Mouse (Mus musculus) CH12.LX (cell line): ENCODE measurements around the gene Lyl1. TPM values are rescaled to one million over a fixed set of nuclear protein-coding genes. Genes with fewer than 3 reads are reported as not detected.

Experiments
- DNase-seq: peaks from one replicate; pipeline ENCODE4 v3.0.0-alpha.2; 2013; ENCODE audit errors: extremely low read depth
- H3K27ac ChIP-seq: 2 replicates; pipeline ENCODE4 v1.5.1; 2012; ENCODE audit warnings: low read depth, mild to moderate bottlenecking, control low read depth, moderate library complexity; ENCODE audit not compliant: insufficient read depth
- H3K27me3 ChIP-seq: replicated peaks from 2 replicates; pipeline ENCODE3; 2012; ENCODE audit warnings: inconsistent platforms
- H3K36me3 ChIP-seq, 2 experiments: replicated peaks in 1 of 2; 2 replicates each; pipeline versions ENCODE3 to v1.6.1; 2012; ENCODE audit warnings: inconsistent platforms in 1 of 2, low read length in 1 of 2, mild to moderate bottlenecking in 1 of 2, mixed read lengths in 1 of 2, moderate library complexity in 1 of 2; ENCODE audit not compliant: control insufficient read depth in 1 of 2, insufficient read depth in 1 of 2
- H3K4me1 ChIP-seq, 2 experiments: 2 replicates each; pipeline ENCODE4 v1.6.1; 2012; ENCODE audit warnings: inconsistent platforms in 1 of 2, moderate library complexity in 1 of 2; ENCODE audit not compliant: insufficient read depth in 2 of 2, control insufficient read depth in 1 of 2
- H3K4me2 ChIP-seq: 2 replicates; pipeline ENCODE4 v1.6.1; 2012; ENCODE audit warnings: low read depth, mild to moderate bottlenecking, control low read depth; ENCODE audit not compliant: poor library complexity, insufficient read depth, severe bottlenecking
- H3K4me3 ChIP-seq, 3 experiments: fragments of 150-350 bp in 1 of 3; sonication (generic) in 1 of 3; replicated peaks in 1 of 3; 2 replicates each; pipeline versions ENCODE3 to v1.5.1; 2011 to 2012; ENCODE audit warnings: low read depth in 2 of 3, low read length in 2 of 3, mild to moderate bottlenecking in 2 of 3, moderate library complexity in 2 of 3, control low read depth in 1 of 3, improper control_type of control experiment in 1 of 3, inconsistent platforms in 1 of 3, mixed read lengths in 1 of 3; ENCODE audit not compliant: poor library complexity in 1 of 3
- H3K79me2 ChIP-seq: replicated peaks from 2 replicates; pipeline ENCODE4 v1.6.1; 2012; ENCODE audit warnings: mild to moderate bottlenecking, moderate library complexity; ENCODE audit not compliant: control insufficient read depth, poor library complexity, insufficient read depth, severe bottlenecking; ENCODE audit errors: extremely low read depth
- H3K9ac ChIP-seq: 2 replicates; pipeline ENCODE4 v1.6.1; 2012; ENCODE audit warnings: low read depth, mild to moderate bottlenecking, control low read depth, moderate library complexity; ENCODE audit not compliant: insufficient read depth
- H3K9me3 ChIP-seq: replicated peaks from 2 replicates; pipeline ENCODE3; 2012; ENCODE audit warnings: low read length, inconsistent platforms, mixed read lengths
- CHD2 ChIP-seq: IDR thresholded peaks from 2 replicates; pipeline ENCODE4 v1.6.1; 2011; ENCODE audit warnings: low read length, improper control_type of control experiment
- EP300 ChIP-seq: IDR thresholded peaks from 2 replicates; pipeline ENCODE4 v1.6.1; 2011; ENCODE audit warnings: low read length, improper control_type of control experiment
- ETS1 ChIP-seq: conservative IDR thresholded peaks from 2 replicates; pipeline ENCODE4 v1.6.1; 2012; ENCODE audit warnings: low read depth, mild to moderate bottlenecking, inconsistent platforms, low read length, improper control_type of control experiment, moderate library complexity
- GABPA ChIP-seq: IDR thresholded peaks from 2 replicates; pipeline ENCODE4 v1.6.1; 2012; ENCODE audit warnings: low read depth, low read length, improper control_type of control experiment, inconsistent platforms; ENCODE audit not compliant: insufficient replicate concordance
- IRF4 ChIP-seq: IDR thresholded peaks from 2 replicates; pipeline ENCODE4 v1.6.1; 2014; ENCODE audit warnings: low read depth, mild to moderate bottlenecking, inconsistent platforms, low read length, improper control_type of control experiment
- JUND ChIP-seq: conservative IDR thresholded peaks from 2 replicates; pipeline ENCODE4 v1.6.1; 2011; ENCODE audit warnings: low read depth, low read length, improper control_type of control experiment
- KAT2A ChIP-seq: IDR thresholded peaks from 2 replicates; pipeline ENCODE4 v1.6.1; 2012; ENCODE audit warnings: low read length, improper control_type of control experiment, inconsistent platforms; ENCODE audit not compliant: insufficient replicate concordance
- MAFK ChIP-seq: IDR thresholded peaks from 2 replicates; pipeline ENCODE4 v1.6.1; 2011; ENCODE audit warnings: low read length, improper control_type of control experiment; ENCODE audit not compliant: insufficient replicate concordance
- MAX ChIP-seq: IDR thresholded peaks from 2 replicates; pipeline ENCODE4 v1.6.1; 2011; ENCODE audit warnings: low read length, improper control_type of control experiment
- MXI1 ChIP-seq: IDR thresholded peaks from 2 replicates; pipeline ENCODE4 v1.6.1; 2011; ENCODE audit warnings: mild to moderate bottlenecking, low read depth, low read length, improper control_type of control experiment
- NELFE ChIP-seq: IDR thresholded peaks from 2 replicates; pipeline ENCODE4 v1.6.1; 2011; ENCODE audit warnings: low read depth, low read length, improper control_type of control experiment
- POLR2A ChIP-seq: IDR thresholded peaks from 2 replicates; pipeline ENCODE4 v1.6.1; 2011; ENCODE audit warnings: low read depth, mild to moderate bottlenecking, improper control_type of control experiment, low read length
- POLR2AphosphoS2 ChIP-seq: IDR thresholded peaks from 2 replicates; pipeline ENCODE4 v1.6.1; 2011; ENCODE audit warnings: low read depth, low read length, improper control_type of control experiment
- SIN3A ChIP-seq: IDR thresholded peaks from 2 replicates; pipeline ENCODE4 v1.6.1; 2012; ENCODE audit warnings: low read length, improper control_type of control experiment, inconsistent platforms
- SMC3 ChIP-seq: IDR thresholded peaks from 2 replicates; pipeline ENCODE4 v1.6.1; 2011; ENCODE audit warnings: low read depth, low read length, improper control_type of control experiment
- UBTF ChIP-seq: IDR thresholded peaks from 2 replicates; pipeline ENCODE4 v1.6.1; 2012; ENCODE audit warnings: low read depth, mild to moderate bottlenecking, inconsistent platforms, low read length, improper control_type of control experiment, moderate library complexity
- USF1 ChIP-seq: IDR thresholded peaks from 2 replicates; pipeline ENCODE4 v1.6.1; 2014; ENCODE audit warnings: low read depth, mild to moderate bottlenecking, inconsistent platforms, low read length, improper control_type of control experiment
- USF2 ChIP-seq: conservative IDR thresholded peaks from 2 replicates; pipeline ENCODE4 v1.6.1; 2011; ENCODE audit warnings: low read depth, low read length, improper control_type of control experiment
- ZC3H11A ChIP-seq: IDR thresholded peaks from 2 replicates; pipeline ENCODE4 v1.6.1; 2012; ENCODE audit warnings: low read depth, mild to moderate bottlenecking, inconsistent platforms, low read length, improper control_type of control experiment
- ZMIZ1 ChIP-seq: IDR thresholded peaks from 2 replicates; pipeline ENCODE4 v1.6.1; 2012; ENCODE audit warnings: low read depth, mild to moderate bottlenecking, inconsistent platforms, low read length, improper control_type of control experiment
- ZNF384 ChIP-seq: IDR thresholded peaks from 2 replicates; pipeline ENCODE4 v1.6.1; 2012; ENCODE audit warnings: low read depth, low read length, improper control_type of control experiment, inconsistent platforms
- dilution Hi-C: fragments of 300-500 bp; cut with MboI; formaldehyde crosslinking; loops from 2 replicates; pipeline ENCODE4 v1.14.3; 2020; ENCODE audit warnings: low sequenced_read_pairs; ENCODE audit not compliant: extremely low pct_unique_long_range_greater_than_20kb, extremely low pct_ligation_motif_present
- in situ Hi-C: fragments of 300-500 bp; cut with MboI; formaldehyde crosslinking; loops from 3 replicates; pipeline ENCODE4 v1.14.3; 2019; ENCODE audit warnings: low sequenced_read_pairs, low pct_ligation_motif_present, low pct_unique_long_range_greater_than_20kb, mixed read lengths
- polyA plus RNA-seq: library from polyadenylated mRNA; unstranded; fragments of >175 nt; gene quantifications from 2 replicates; pipeline ENCODE4 v1.2.1, GENCODE M21; 2012; ENCODE audit warnings: low read depth; ENCODE audit not compliant: insufficient read length
- total RNA-seq, 2 experiments: library from RNA; depleted of rRNA; stranded (reverse); fragments of 300-350 nt in 1 of 2; fragments of >200 nt in 1 of 2; gene quantifications; 2 replicates each; pipeline ENCODE4 v1.2.3; 2012 to 2014

Lyl1 gene
- total and polyA plus RNA-seq, 3 experiments, result 20.6 to 53.2 (median 38.5) TPM

- in situ Hi-C loops, result loop anchor here (10.0 kb wide), 1 partner anchor 103 kb away; no protein-coding TSS in a partner anchor
- no peak for TF ChIP-seq IRF4
- no peak for TF ChIP-seq SMC3
- no peak for TF ChIP-seq MXI1
- no peak for TF ChIP-seq ETS1
- TF ChIP-seq SIN3A, result no peak
- TF ChIP-seq NELFE, result no peak
- TF ChIP-seq POLR2A, result no peak
- TF ChIP-seq UBTF, result no peak
- no peak for TF ChIP-seq USF1
- TF ChIP-seq KAT2A, result no peak
- TF ChIP-seq, all 38 proteins: peak for 0
- Histone ChIP-seq H3K36me3 (no peaks in the 10 kb centered on the region), H3K9ac (no peak overlapping the region), H3K9me3 (no peaks in the 10 kb centered on the region), H3K4me2 (no peak overlapping the region), H3K4me3 (no peak overlapping the region), H3K27ac (no peak overlapping the region), H3K4me1 (peaks cover 5 to 51% of the 10 kb centered on the region in 2 experiments; a peak in 3 of 4 replicates), H3K79me2 (no peaks in the 10 kb centered on the region), H3K27me3 (peaks cover 32% of the 10 kb centered on the region)
- dilution Hi-C loops, result no loop called here
- DNase-seq, result no peak
Observed at GRCm38 (mm10) chr8:84711312-84711711, 10.1 kb downstream of the Lyl1 start.

- H3K36me3 ChIP-seq, result no peaks in the 10 kb centered on the region
- TF ChIP-seq ZNF384 (no peak), ETS1 (no peak), MAX (no peak), POLR2AphosphoS2 (no peak), POLR2A (no peak), KAT2A (no peak), NELFE (no peak), ZC3H11A (no peak), GABPA (no peak), EP300 (no peak), UBTF (no peak), CHD2 (no peak), MAFK (no peak), ZMIZ1 (no peak), JUND (no peak), USF2 (no peak)
- TF ChIP-seq, all 38 proteins: peak for 0
- Histone ChIP-seq H3K4me2 (no peak overlapping the region), H3K27ac (no peak overlapping the region), H3K4me1 (peaks cover 5 to 44% of the 10 kb centered on the region in 2 experiments; a peak in 3 of 4 replicates), H3K9ac (no peak overlapping the region), H3K9me3 (no peaks in the 10 kb centered on the region), H3K4me3 (no peak overlapping the region), H3K27me3 (peaks cover 38% of the 10 kb centered on the region), H3K79me2 (no peaks in the 10 kb centered on the region)
- DNase-seq, result no peak
- dilution Hi-C loops (no loop called here), in situ Hi-C loops (loop anchor here (10.0 kb wide), 1 partner anchor 103 kb away; no protein-coding TSS in a partner anchor)
Observed at GRCm38 (mm10) chr8:84711933-84712758, 10.9 kb downstream of the Lyl1 start.
